Mouse (Mus musculus) CD4-positive, CD25-positive, alpha-beta regulatory T cell, adult 2 months (primary cell): ENCODE measurements around the gene P2ry10b.

Source experiments
- DNase-seq: peaks from one replicate; pipeline ENCODE4 v3.0.0-alpha.2; 2012; ENCODE audit warnings: low read depth, low spot score

P2ry10b gene

DNA sequence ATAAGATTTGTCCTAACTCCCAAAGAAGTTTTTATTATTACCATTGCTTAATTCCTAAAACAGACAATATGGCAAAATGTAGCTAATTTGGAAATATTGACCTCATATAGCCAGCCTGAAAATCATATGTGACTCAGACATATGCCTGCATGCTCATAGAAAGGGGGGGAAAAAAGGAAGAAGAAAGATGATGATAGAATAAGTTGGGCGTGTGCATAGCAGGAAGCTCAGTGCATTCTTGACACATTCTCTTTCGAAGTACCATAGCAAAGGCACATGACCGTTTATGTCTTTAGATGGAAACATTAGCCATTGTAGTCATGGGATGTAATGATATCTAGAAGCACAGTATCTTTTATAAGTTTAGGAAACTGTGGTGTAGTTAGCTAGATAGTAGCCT, at the start of gene P2ry10b:
P2ry10b (plus strand) TSS at position 247 of the 400 bp plus-strand sequence.
- no peak for DNase-seq

DNA sequence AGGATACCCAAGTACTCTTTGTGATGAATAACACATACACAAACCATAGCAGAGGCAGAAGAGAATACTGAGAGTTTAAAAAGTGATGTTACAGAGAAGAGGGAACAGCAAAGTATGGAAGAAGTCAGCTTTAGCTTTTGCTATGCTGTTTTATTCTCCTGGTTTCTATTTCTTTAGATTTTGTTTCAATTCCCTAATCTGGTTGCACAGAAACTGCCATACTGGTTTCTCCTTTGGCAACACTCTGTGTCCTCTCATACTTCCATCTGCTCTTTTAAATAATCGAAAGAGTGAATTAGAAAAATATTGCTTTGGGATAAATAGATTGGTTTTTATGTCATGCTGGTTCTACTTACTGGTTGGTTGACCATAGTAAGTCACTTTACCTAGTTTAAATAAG, 32.4 kb upstream of the P2ry10b start:
- DNase-seq, result no peak

DNA sequence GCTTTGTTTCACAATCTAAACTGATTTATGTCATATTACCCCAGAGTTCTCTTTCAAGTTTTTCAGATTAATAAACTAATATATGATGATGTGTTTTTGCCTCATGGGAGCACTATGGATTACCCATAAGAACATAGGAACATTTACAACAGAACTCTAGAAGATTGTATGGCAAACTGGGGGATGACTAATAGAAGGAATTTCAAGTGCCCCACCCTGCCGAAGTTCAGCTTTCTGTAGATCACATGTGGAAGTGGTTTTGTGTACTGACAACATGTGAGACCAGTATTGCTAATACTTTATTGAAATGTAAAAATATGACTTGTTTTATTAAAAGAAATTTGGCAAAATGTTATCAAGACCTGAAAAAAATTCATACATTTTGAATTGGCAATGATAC, 31.7 kb upstream of the P2ry10b start:
- DNase-seq, result no peak

DNA sequence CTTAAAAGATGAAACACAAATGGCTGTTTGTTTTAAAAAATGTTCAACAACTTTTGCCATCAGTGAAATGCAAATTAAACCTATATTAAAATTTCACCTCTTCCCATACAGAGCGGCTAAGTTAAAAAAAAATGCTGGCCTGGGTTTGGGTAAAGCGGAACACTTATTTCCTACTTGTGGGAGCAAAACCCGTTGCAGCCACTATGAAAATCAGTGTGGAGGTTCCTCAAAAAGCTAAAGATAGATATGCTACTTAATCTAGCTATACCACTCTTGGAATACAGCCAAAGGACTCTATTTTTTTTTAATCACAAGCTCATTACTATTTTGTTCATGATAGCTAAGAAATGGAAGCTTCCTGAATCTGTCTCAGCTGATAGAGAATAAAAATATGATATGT, 5.5 kb upstream of the P2ry10b start:
- DNase-seq, result no peak

DNA sequence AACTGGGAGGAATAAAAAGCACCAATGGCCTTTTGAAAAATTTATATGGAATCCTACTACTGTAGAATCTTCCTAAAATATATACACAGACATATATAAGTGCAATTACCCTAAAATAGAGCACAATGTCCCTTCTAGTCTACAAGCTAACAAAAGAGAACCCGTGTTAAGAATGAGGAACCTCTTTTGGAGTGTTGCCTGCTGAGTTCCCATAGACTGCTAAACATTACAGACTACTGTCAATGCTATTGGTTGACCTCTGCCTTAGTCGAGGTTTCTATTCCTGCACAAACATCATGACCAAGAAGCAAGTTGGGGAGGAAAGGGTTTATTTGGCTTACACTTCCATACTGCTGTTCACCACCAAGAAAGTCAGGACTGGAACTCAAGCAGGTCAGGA, 4.8 kb upstream of the P2ry10b start:
- no peak for DNase-seq

DNA sequence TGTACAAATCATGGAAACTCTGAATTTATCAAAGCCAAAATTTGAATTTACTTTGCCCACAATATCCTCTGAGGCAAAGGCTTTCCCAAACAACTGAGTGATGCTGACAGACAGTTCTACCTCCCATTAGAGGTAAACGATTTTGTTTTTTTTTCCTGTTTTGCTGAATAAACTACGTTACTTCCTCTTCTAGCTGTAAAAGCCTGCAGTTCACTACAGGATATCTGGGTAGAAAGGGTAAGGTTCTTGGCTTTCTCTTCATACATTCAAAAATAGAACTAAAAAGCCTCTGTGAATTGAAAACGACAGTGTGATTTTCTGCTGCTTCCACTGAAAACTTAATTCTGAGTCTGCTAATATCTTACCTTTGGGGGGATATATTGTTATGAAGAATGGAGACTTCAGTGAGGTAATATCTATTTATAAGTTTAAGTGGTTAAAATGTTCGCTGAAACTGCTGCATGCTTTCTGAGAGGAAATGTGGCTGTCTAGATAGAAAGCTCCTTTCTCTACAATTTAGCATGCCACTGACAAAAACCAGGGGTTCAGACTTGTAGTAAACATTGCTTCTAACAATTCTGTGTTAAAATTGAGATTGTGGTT, 765 bp downstream of the P2ry10b start:
- peak; percentile 37 for DNase-seq

DNA sequence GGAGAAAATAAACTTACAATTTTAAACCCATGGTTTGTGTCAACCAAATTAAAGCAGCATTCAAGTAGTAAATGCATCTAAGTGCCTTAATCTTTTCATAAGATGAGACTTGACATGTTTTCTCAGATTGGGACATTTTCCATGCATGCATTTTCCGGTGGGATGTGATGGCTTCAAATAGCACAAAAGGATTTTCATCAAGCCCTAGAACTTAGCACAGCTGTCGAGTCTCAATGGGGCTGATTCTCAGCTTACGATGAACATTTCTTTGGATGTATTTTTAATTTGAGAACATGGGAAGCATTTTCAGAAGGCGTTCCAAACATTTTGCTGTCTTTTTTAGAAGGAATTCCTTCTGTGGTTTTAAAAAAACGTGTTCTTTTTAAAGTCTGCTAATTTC, 1.3 kb downstream of the P2ry10b start:
- peak; percentile 22 for DNase-seq

DNA sequence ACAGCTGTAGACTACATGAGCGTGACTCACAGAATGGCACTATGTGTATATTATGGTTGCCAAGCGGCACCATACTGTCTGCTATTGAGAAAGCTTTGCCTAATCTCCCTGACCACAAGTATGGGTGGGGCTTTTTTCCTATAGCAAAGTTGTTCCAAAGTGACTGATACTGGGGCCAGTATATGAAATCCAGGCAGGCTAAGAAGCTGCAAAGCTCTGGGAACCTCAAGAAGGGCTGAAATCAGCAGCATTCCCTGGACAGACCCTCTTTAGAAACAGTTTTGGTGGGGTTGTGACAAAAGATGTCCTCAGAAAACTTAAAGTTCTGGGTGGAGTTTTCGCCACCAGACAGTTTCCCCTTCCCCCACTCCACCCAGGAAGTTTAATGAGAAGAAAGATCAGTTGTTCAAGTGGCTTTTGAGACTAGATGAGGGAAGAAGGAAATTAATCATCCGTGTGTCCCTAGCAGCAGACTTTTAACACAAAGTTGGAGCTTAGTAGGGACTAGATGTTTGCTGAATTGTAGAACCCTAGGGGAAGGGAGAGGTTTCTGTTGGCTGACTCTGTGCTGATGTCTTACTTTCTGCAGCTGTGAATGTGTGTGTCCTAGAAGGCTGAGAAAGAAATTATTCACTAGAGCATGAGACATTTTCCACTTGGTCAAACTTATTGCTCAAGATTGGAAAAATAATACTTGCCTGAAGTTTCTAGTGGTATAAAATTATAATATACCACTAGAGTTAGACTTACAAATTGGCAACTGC, 2.2 kb downstream of the P2ry10b start:
- peak; percentile 71 for DNase-seq

DNA sequence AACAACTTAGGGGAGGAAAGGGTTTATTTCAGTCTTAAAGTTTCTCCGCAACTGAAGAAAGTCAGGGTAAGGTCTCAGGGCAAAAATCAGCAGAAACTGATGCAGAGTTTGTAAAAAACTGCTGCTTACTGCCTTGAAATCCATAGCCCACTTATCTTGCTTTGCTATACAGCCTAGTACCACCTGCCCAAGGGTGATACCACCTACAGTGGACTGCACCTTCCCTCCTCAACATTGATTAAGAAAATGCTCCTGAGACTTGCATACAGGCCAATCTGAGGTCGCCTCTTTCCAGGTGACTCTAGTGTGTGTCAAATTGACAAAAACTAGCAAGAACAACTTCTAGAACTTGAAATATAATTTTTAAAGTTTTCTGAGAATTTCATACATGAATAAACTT, 7.3 kb downstream of the P2ry10b start:
- no peak for DNase-seq

DNA sequence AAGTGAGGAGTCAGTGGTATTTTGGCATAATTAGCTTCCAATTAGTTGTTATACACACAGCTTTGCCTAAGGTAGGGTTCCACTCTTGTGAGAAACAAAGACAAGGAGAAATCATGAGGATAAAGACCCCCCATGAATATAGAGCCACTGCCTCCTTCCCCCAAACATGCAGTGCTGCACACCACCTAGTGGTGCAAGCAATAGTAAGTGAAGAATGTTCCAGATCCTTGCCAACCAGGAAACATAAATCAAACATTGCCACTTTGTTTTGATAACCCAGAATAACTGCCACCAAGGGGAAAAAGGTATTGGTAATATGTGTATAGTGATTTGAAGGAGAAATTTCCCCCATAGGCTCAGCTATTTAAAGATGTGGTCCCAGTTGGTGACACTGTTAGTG, 11.8 kb downstream of the P2ry10b start:
- peak; percentile 43 for DNase-seq

DNA sequence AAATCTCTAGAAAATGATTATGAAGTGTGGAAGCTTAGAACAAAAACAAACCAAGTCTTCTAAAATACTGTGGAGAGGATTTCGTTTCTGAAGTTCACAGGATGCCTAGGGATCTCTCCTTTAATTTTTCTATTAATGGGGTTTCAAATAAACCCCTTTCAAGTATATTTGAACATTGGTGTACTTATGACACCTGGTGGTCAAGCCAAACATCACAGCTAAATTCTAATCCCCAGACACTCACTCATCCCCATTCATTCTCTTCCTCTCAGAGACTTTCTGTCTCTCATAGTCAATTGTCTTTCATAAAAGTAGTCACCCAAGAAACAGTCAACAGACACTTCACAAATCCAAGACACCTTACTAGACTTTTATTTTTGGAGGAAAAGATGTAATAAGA, 19.6 kb downstream of the P2ry10b start:
- DNase-seq, result peak; percentile 65

DNA sequence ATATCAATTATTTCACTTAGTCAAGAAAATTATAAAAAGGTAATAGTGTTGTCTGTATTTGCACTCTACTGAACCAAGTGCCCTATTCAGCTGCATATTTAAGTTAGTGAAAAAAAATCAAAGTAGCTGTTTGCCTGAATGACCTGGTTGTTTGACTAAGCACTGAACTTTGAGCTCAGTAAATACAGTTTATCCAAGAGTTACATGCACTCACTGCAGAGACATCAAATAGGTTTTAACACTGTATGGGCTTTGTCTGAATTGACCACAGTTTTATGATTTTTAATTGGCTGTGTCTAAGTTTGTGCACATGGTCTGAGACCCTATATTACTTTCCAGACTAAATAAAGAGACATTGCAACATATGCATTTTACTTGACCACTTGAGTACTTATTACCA, 20.4 kb downstream of the P2ry10b start:
- no peak for DNase-seq

DNA sequence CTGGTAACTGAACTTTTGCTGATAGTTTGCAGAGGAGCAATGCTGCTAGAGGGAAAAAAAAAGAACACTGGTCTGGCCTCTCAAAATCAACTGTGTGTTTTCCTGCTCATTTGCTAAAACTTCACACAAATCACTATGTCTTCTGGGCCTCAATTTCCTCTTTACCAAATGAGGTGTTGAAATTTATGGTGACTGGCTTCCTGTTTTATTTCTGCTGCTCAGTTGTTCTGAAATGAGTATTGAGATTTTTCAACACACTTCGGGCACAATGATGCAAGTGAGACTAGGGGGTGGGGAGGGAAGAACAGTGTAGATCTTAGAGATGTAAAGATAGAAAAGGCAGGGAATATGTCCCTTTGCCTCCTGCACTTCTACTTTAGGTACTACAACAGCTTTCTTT, 30.0 kb downstream of the P2ry10b start:
- DNase-seq, result peak; percentile 25

DNA sequence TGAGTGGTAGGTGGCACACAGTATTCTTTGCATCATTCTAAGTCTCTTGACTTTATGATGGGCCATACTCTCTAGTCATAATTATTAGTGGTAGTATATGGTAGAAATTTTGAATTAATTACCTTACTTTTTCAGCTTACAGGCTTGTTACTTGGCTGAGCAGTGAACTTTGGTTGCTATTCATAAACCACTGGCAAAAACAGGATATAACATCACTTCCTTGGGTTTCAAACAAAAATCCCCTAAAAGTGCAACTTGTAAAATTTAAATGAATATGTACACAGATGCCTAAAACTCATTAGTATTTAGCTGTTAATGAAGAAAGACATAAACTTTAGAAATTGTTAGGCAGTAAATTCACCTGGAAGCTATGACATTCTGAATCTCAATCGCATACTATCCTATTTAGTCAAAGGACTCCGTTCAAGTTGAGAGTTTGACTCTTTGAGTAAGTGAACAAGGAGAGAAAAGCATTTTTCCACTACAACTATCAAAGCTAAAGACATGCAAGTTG, 68.9 kb downstream of the P2ry10b start:
- peak; percentile 65 for DNase-seq
